Comparison of ENCODE assay signal across 9 mouse cellular contexts in the genomic region with DNA sequence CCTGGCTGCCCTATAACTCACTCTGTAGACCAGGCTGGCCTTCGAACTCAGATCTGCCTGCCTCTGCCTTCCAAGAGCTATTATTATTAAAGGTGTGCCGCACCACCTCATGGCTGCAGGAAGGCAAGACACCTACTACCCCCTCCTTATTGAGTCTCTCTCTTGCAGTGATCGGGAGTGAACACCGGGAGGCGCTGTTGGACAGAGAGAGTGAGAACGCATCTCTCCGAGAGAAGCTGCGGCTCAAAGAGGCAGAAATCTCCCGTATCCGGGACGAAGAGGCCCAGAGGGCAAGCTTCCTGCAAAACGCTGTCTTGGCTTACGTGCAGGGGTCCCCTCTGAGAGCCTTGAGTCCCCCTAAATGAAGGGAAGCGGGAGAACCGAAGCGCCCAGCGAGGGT. TPM values are rescaled to one million over a fixed set of nuclear protein-coding genes. Genes with fewer than 3 reads are reported as not detected.
A peak's percentile ranks its signal among the peaks of the same experiment; 100 is the strongest.
DNase-seq lines count a peak whose midpoint lies in the region; ATAC-seq and TF ChIP-seq lines count a peak whose summit lies in the region.
"Had no signal": no experiment of that assay in that cellular context is flagged by ENCODE, and none has a peak within 500 bp of the region (broad histone marks: within the 10 kb centered on the region; RNA-seq: fewer than 3 reads in every experiment).

No protein-coding gene starts in this region.

- in situ Hi-C loops in CH12.LX (cut with MboI; ENCODE audit: low pct_ligation_motif_present, low pct_unique_long_range_greater_than_20kb, low sequenced_read_pairs): no loop called here

- intact Hi-C loops in heart, postnatal 25 days (cut with DNase I): loop anchor here (1.0 to 5.0 kb wide), 3 partner anchors 56 to 322 kb away; no protein-coding TSS in a partner anchor

- H3K27me3 ChIP-seq in CH12.LX (replicated peaks): no peaks in the 10 kb centered on the region
- H3K27me3 ChIP-seq in forebrain, embryonic 15.5 days: no peaks in the 10 kb centered on the region

- TF ChIP-seq CTCF in CH12.LX (conservative IDR thresholded peaks at IDR 0.05 in 1 of 2, IDR thresholded peaks at IDR 0.05 in 1 of 2; ENCODE audit: low read depth in 2 of 2, low read length in 2 of 2): peak in 1 of 2 experiments; percentile 79; a peak in 3 of 4 replicates
- peak; percentile 97 for TF ChIP-seq CTCF in lung, adult 2 months (IDR thresholded peaks at IDR 0.05; ENCODE audit: insufficient read depth, low read length)

- no peak overlapping the region for H3K4me2 ChIP-seq in CH12.LX (ENCODE audit: insufficient read depth, low read depth, poor library complexity, severe bottlenecking)
- H3K4me2 ChIP-seq in forebrain, embryonic 15.5 days (replicated peaks): peak overlapping the region; percentile 96

- H3K27ac ChIP-seq in CH12.LX (ENCODE audit: insufficient read depth, low read depth): no peak overlapping the region
- peak overlapping the region; percentile 8; the same call in 1 of the 2 replicates for H3K27ac ChIP-seq in forebrain, embryonic 15.5 days (replicated peaks)

- WGBS in forebrain, embryonic 15.5 days: 10% methylated on average over 17 of the region's 17 CpGs
- WGBS in lung, adult 2 months: 12% methylated on average over 17 of the region's 17 CpGs

- H3K4me1 ChIP-seq in CH12.LX (ENCODE audit: control insufficient read depth in 1 of 2, insufficient read depth in 2 of 2): peaks cover under 1 to 5% of the 10 kb centered on the region in 2 experiments; a peak in 1 of 4 replicates
- peaks cover 25% of the 10 kb centered on the region for H3K4me1 ChIP-seq in forebrain, embryonic 15.5 days
- peaks cover 9% of the 10 kb centered on the region for H3K4me1 ChIP-seq in lung, adult 2 months (ENCODE audit: control insufficient read depth, insufficient read depth, low read length)

- no peak overlapping the region for H3K4me3 ChIP-seq in CH12.LX (replicated peaks in 1 of 3; ENCODE audit: low read depth in 2 of 3, low read length in 2 of 3, poor library complexity in 1 of 3)
- H3K4me3 ChIP-seq in forebrain, embryonic 15.5 days: peak overlapping the region; percentile 52
- H3K4me3 ChIP-seq in lung, adult 2 months (replicated peaks; ENCODE audit: extremely low read depth, low read depth, low read length): no peak overlapping the region

- TF ChIP-seq POLR2A in CH12.LX (IDR thresholded peaks at IDR 0.05; ENCODE audit: low read depth, low read length): no peak
- TF ChIP-seq POLR2A in lung, adult 2 months (IDR thresholded peaks at IDR 0.05; ENCODE audit: borderline replicate concordance, extremely low read depth, low read depth, low read length): no peak

- peak; percentile 69 for DNase-seq in CH12.LX (ENCODE audit: extremely low read depth)
- peak; percentile 68 for DNase-seq in heart, postnatal 25 days (ENCODE audit: low spot score)
- DNase-seq in layer of hippocampus, adult 11-12 months (ENCODE audit: low spot score): peak; percentile 87
- peak; percentile 91 for DNase-seq in lung, adult 2 months
- peak; percentile 87 for DNase-seq in testis, postnatal 14 days (ENCODE audit: low spot score)

- peak; percentile 69 for TF ChIP-seq RAD21 in CH12.LX (IDR thresholded peaks at IDR 0.05; ENCODE audit: low read depth, low read length)

- H3K9me3 ChIP-seq in CH12.LX (replicated peaks; ENCODE audit: low read length): peaks cover 7% of the 10 kb centered on the region
- no peaks in the 10 kb centered on the region for H3K9me3 ChIP-seq in forebrain, embryonic 15.5 days

- dilution Hi-C loops in CH12.LX (cut with MboI; ENCODE audit: extremely low pct_ligation_motif_present, extremely low pct_unique_long_range_greater_than_20kb, low sequenced_read_pairs): no loop called here

- no peak overlapping the region for H3K9ac ChIP-seq in CH12.LX (ENCODE audit: insufficient read depth, low read depth)
- peak overlapping the region; percentile 71 for H3K9ac ChIP-seq in forebrain, embryonic 15.5 days (replicated peaks)

- H3K79me2 ChIP-seq in CH12.LX (replicated peaks; ENCODE audit: control insufficient read depth, extremely low read depth, insufficient read depth, poor library complexity, severe bottlenecking): no peaks in the 10 kb centered on the region

- ATAC-seq in cerebellum, adult (ENCODE audit: insufficient number of reproducible peaks, low FRiP score, low TSS enrichment): peak; percentile 51; the same call in 1 of the 2 replicates
- peak; percentile 20; the same call in 1 of the 2 replicates for ATAC-seq in forebrain, embryonic 15.5 days (replicated peaks)
- ATAC-seq in neutrophil, adult 5-6 weeks (ENCODE audit: extremely low read depth, insufficient number of reproducible peaks, low FRiP score, poor library complexity, severe bottlenecking): peak; percentile 83

- no peak for TF ChIP-seq EP300 in CH12.LX (IDR thresholded peaks at IDR 0.05; ENCODE audit: low read length)

- peaks cover 62 to 94% of the 10 kb centered on the region in 2 experiments for H3K36me3 ChIP-seq in CH12.LX (replicated peaks in 1 of 2; ENCODE audit: control insufficient read depth in 1 of 2, insufficient read depth in 1 of 2, low read length in 1 of 2)
- H3K36me3 ChIP-seq in forebrain, embryonic 15.5 days: peaks cover 24% of the 10 kb centered on the region

TF ChIP-seq in CH12.LX, 34 proteins besides CTCF, POLR2A, EP300 and RAD21:
- TF ChIP-seq SMC3 (IDR thresholded peaks at IDR 0.05; ENCODE audit: low read depth, low read length) (peak; percentile 65), TBP (conservative IDR thresholded peaks at IDR 0.05; ENCODE audit: low read depth, low read length) (no peak), NELFE (IDR thresholded peaks at IDR 0.05; ENCODE audit: low read depth, low read length) (no peak)

RNA-seq across cellular contexts. Expression of a gene that starts 0.8 kb away (rescaled TPM):
- total RNA-seq in CH12.LX (2012; rRNA removed) (8.9 and 9.9 TPM in 2 replicates), CH12.LX (2014; rRNA removed) (2.9 and 3.4 TPM in 2 replicates)
- 5.5 and 8.3 TPM in 2 replicates for polyA plus RNA-seq in CH12.LX (2012; ENCODE audit: insufficient read length, low read depth)
- 245 and 251 TPM in 2 replicates for polyA plus RNA-seq in forebrain, embryonic 15.5 days (2015; fragmentation: Nextera tagmentation; extraction: Ambion mirVana)
- total RNA-seq in heart, postnatal 25 days (2021): 1 to 10 TPM; 1.2 to 1.8 TPM
- 62.0 and 76.8 TPM in 2 replicates for polyA plus RNA-seq in lung, adult 2 months (2012; rRNA removed)
- 0.98 TPM in 1 of 2 replicates, not detected in the other for total RNA-seq in neutrophil, adult 5-6 weeks (2017)

RNA-seq across cellular contexts. Expression of a gene that starts 6.6 kb away (rescaled TPM):
- 49.4 and 74.7 TPM in 2 replicates for total RNA-seq in CH12.LX (2012; rRNA removed)
- total RNA-seq in CH12.LX (2014; rRNA removed): 24.1 and 24.8 TPM in 2 replicates
- polyA plus RNA-seq in CH12.LX (2012; ENCODE audit: insufficient read length, low read depth): 23.3 and 23.5 TPM in 2 replicates
- polyA plus RNA-seq in forebrain, embryonic 15.5 days (2015; fragmentation: Nextera tagmentation; extraction: Ambion mirVana): 9.0 and 9.3 TPM in 2 replicates
- 1 to 10 TPM; 6.8 to 7.5 TPM for total RNA-seq in heart, postnatal 25 days (2021)
- polyA plus RNA-seq in lung, adult 2 months (2012; rRNA removed): 326 and 340 TPM in 2 replicates
- 6.8 and 8.1 TPM in 2 replicates for total RNA-seq in neutrophil, adult 5-6 weeks (2017)

RNA-seq across cellular contexts. Expression of a gene that starts 6.7 kb away (rescaled TPM):
- 31.3 and 35.6 TPM in 2 replicates for total RNA-seq in CH12.LX (2012; rRNA removed)
- 11.7 and 12.9 TPM in 2 replicates for total RNA-seq in CH12.LX (2014; rRNA removed)
- 20.3 and 23.8 TPM in 2 replicates for polyA plus RNA-seq in CH12.LX (2012; ENCODE audit: insufficient read length, low read depth)
- 94.1 and 94.8 TPM in 2 replicates for polyA plus RNA-seq in forebrain, embryonic 15.5 days (2015; fragmentation: Nextera tagmentation; extraction: Ambion mirVana)
- total RNA-seq in heart, postnatal 25 days (2021): 1 to 10 TPM; 5.6 to 6.2 TPM
- 35.6 and 40.1 TPM in 2 replicates for polyA plus RNA-seq in lung, adult 2 months (2012; rRNA removed)
- total RNA-seq in neutrophil, adult 5-6 weeks (2017): 47.1 and 47.6 TPM in 2 replicates

RNA-seq across cellular contexts. Expression of a gene that starts 6.9 kb away (rescaled TPM):
- total RNA-seq in CH12.LX (2012; rRNA removed) (101 and 103 TPM in 2 replicates), CH12.LX (2014; rRNA removed) (72.3 and 76.5 TPM in 2 replicates)
- 122 and 131 TPM in 2 replicates for polyA plus RNA-seq in CH12.LX (2012; ENCODE audit: insufficient read length, low read depth)
- 97.9 and 103 TPM in 2 replicates for polyA plus RNA-seq in forebrain, embryonic 15.5 days (2015; fragmentation: Nextera tagmentation; extraction: Ambion mirVana)
- total RNA-seq in heart, postnatal 25 days (2021): 10 to 100 TPM; 31.2 to 35.7 TPM
- polyA plus RNA-seq in lung, adult 2 months (2012; rRNA removed): 68.0 and 69.1 TPM in 2 replicates
- total RNA-seq in neutrophil, adult 5-6 weeks (2017): 24.2 and 44.7 TPM in 2 replicates

RNA-seq across cellular contexts. Expression of a gene that starts 11.5 kb away (rescaled TPM):
- total RNA-seq in CH12.LX (2012; rRNA removed) (0.21 and 0.25 TPM in 2 replicates), CH12.LX (2014; rRNA removed) (not detected in 2 replicates)
- not detected in 2 replicates for polyA plus RNA-seq in CH12.LX (2012; ENCODE audit: insufficient read length, low read depth)
- polyA plus RNA-seq in forebrain, embryonic 15.5 days (2015; fragmentation: Nextera tagmentation; extraction: Ambion mirVana): 0.64 and 0.69 TPM in 2 replicates
- total RNA-seq in heart, postnatal 25 days (2021): 10 to 100 TPM; 16.7 to 22.1 TPM
- polyA plus RNA-seq in lung, adult 2 months (2012; rRNA removed): 13,780 and 14,250 TPM in 2 replicates
- 0.81 TPM in 1 of 2 replicates, not detected in the other for total RNA-seq in neutrophil, adult 5-6 weeks (2017)
- polyA plus RNA-seq: erythroblast, embryonic 14.5 days had no signal

Comparison
In these comparisons a context has a peak if more than half of its experiments do, and no peak if none do; other contexts are left out.
1. ATAC-seq: peak in every context shown above with its lines; median percentile 83 in neutrophil, adult 5-6 weeks; 51 in cerebellum, adult; 20 in forebrain, embryonic 15.5 days.